Mouse (Mus musculus): ENCODE results near the gene Phpt1. TPM values are rescaled to one million over a fixed set of nuclear protein-coding genes. Genes with fewer than 3 reads are reported as not detected.

Gene Phpt1
- 278 and 287 TPM in 2 replicates for polyA plus RNA-seq (2014; fragmentation: Nextera tagmentation; extraction: Ambion mirVana)

DNA sequence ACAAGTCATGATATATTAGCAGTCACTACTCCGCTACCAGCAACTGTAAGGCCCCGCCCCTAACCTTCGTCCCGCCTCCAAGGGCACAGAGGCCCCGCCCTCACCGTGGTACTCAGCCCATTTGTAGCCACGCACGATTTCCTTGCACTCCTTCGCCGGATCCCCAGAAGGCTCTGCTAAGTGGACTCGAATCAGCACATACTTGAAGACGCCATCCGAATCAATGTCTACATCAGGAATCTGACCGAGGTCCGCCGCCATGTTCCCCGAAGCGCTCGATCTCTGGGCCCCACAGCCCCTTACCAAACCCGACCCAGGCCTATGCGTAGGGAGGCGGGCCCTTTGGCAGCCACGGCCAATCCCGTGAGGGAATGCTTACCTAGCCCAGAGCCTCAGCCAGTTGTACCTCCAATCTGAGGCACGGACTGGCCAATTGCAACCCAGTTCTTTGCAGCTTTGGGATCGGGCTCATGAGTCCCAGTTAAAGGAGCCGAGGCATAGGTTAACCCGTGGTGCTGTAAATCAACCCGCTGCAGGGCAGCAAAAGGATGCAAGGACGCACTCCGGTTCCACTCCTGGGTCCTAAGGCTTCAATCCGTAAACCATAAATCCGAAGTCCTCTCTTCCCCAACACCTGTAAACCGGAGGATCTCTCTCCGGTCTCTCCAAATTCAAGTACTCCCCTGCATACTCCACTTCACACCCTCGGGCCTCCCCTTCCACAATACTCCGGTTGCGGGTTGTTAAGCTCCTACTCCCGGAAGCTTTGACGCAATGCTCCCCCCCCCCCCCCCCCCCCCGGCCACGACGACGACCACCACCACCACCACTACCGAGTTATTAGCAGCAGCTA is at the start of gene Phpt1, which contains the start of gene Mamdc4:
TSS of gene Phpt1 (minus strand) at position 646 of the 853 bp plus-strand sequence.
TSS of gene Mamdc4 (minus strand) at position 267 of the 853 bp plus-strand sequence.
- Histone ChIP-seq H3K9ac (ENCODE audit: low read length) (peak within 1 kb of the TSS; percentile 62), H3K4me2 (ENCODE audit: low read length) (peak within 1 kb of the TSS; percentile 85), H3K27me3 (replicated peaks; ENCODE audit: control insufficient read depth, insufficient read depth, low read length) (peaks cover 38% of the 10 kb centered on the region), H3K36me3 (ENCODE audit: control insufficient read depth, insufficient read depth, low read length) (peaks cover 8% of the 10 kb centered on the region), H3K9me3 (ENCODE audit: control insufficient read depth, low read length) (no peaks in the 10 kb centered on the region), H3K27ac (ENCODE audit: low read depth) (peak within 1 kb of the TSS; percentile 81), H3K4me1 (replicated peaks; ENCODE audit: control insufficient read depth, insufficient read depth, low read length) (peaks cover 33% of the 10 kb centered on the region), H3K4me3 (ENCODE audit: low read depth, low read length) (peak within 1 kb of the TSS; percentile 58)
- under 1% methylated on average over 44 of the region's 45 CpGs for WGBS
- ATAC-seq (replicated peaks; ENCODE audit: low FRiP score, low TSS enrichment, low read depth) (peak; percentile 94), DNase-seq (ENCODE audit: low spot score) (peak; percentile 99)

- Histone ChIP-seq H3K36me3 (ENCODE audit: control insufficient read depth, insufficient read depth, low read length) (no peaks in the 10 kb centered on the region), H3K27me3 (replicated peaks; ENCODE audit: control insufficient read depth, insufficient read depth, low read length) (peaks cover 19% of the 10 kb centered on the region), H3K4me2 (ENCODE audit: low read length) (peak within 1 kb of the TSS; percentile 87), H3K4me3 (ENCODE audit: low read depth, low read length) (peak within 1 kb of the TSS; percentile 50), H3K9ac (ENCODE audit: low read length) (peak within 1 kb of the TSS; percentile 49), H3K9me3 (ENCODE audit: control insufficient read depth, low read length) (no peaks in the 10 kb centered on the region), H3K4me1 (replicated peaks; ENCODE audit: control insufficient read depth, insufficient read depth, low read length) (0 out of 2 replicates have a peak, but pooled peaks cover 8% of the 10 kb centered on the region), H3K27ac (ENCODE audit: low read depth) (peak within 1 kb of the TSS; percentile 47; the same call in 1 of the 2 replicates)
- ATAC-seq (replicated peaks; ENCODE audit: low FRiP score, low TSS enrichment, low read depth) (peak; percentile 94), DNase-seq (ENCODE audit: low spot score) (peak; percentile 88)
- 6% methylated on average over 34 of the region's 34 CpGs for WGBS
These were observed 46.5 kb upstream of the Phpt1 start, which contains the start of gene Tmem141 for GRCm38 (mm10) chr2:25621229-25622200. Tmem141 (minus strand) TSS chr2:25622005.

DNA sequence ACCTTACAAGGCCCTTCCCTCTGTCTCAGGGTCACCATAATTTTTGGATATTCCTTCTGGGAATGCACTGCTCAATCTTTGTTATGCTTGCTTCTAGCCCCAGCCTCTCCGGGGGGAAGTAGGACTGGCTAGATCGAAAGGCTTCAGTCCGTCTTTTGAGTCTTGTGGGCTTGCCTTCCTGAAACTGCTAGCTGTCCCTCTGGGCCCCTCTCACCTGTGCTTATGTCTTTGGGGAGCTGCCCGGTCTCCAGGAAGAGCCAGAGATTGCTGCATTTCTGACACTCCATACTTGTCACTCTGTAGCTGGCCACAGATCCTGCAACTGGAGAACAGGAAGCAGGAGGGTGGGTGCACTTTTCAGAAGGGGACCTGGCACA is 45.8 kb upstream of the Phpt1 start:
- no peak overlapping the region for H3K4me3 ChIP-seq (ENCODE audit: low read depth, low read length)
- peak overlapping the region; percentile 87; the same call in 1 of the 2 replicates for H3K4me2 ChIP-seq (ENCODE audit: low read length)
- H3K27me3 ChIP-seq (replicated peaks; ENCODE audit: control insufficient read depth, insufficient read depth, low read length): peaks cover 26% of the 10 kb centered on the region
- H3K9ac ChIP-seq (ENCODE audit: low read length): no peak overlapping the region
- H3K4me1 ChIP-seq (replicated peaks; ENCODE audit: control insufficient read depth, insufficient read depth, low read length): 0 out of 2 replicates have a peak, but pooled peaks cover 10% of the 10 kb centered on the region
- H3K27ac ChIP-seq (ENCODE audit: low read depth): no peak overlapping the region
- H3K9me3 ChIP-seq (ENCODE audit: control insufficient read depth, low read length): no peaks in the 10 kb centered on the region
- ATAC-seq (replicated peaks; ENCODE audit: low FRiP score, low TSS enrichment, low read depth) (no peak), DNase-seq (ENCODE audit: low spot score) (no peak)
- H3K36me3 ChIP-seq (ENCODE audit: control insufficient read depth, insufficient read depth, low read length): no peaks in the 10 kb centered on the region
- 87% methylated on average over 4 of the region's 4 CpGs for WGBS

GRCm38 (mm10) chr2:25620386-25620785 is 45.4 kb upstream of the Phpt1 start:
- no peak for ATAC-seq (replicated peaks; ENCODE audit: low FRiP score, low TSS enrichment, low read depth)
- 78% methylated on average over 6 of the region's 6 CpGs for WGBS
- no peak overlapping the region for H3K4me3 ChIP-seq (ENCODE audit: low read depth, low read length)
- no peak overlapping the region for H3K9ac ChIP-seq (ENCODE audit: low read length)
- H3K27ac ChIP-seq (ENCODE audit: low read depth): no peak overlapping the region
- no peak for DNase-seq (ENCODE audit: low spot score)
- 0 out of 2 replicates have a peak, but pooled peaks cover 10% of the 10 kb centered on the region for H3K4me1 ChIP-seq (replicated peaks; ENCODE audit: control insufficient read depth, insufficient read depth, low read length)
- H3K9me3 ChIP-seq (ENCODE audit: control insufficient read depth, low read length): no peaks in the 10 kb centered on the region
- H3K27me3 ChIP-seq (replicated peaks; ENCODE audit: control insufficient read depth, insufficient read depth, low read length): peaks cover 30% of the 10 kb centered on the region
- H3K4me2 ChIP-seq (ENCODE audit: low read length): no peak overlapping the region
- H3K36me3 ChIP-seq (ENCODE audit: control insufficient read depth, insufficient read depth, low read length): no peaks in the 10 kb centered on the region

DNA sequence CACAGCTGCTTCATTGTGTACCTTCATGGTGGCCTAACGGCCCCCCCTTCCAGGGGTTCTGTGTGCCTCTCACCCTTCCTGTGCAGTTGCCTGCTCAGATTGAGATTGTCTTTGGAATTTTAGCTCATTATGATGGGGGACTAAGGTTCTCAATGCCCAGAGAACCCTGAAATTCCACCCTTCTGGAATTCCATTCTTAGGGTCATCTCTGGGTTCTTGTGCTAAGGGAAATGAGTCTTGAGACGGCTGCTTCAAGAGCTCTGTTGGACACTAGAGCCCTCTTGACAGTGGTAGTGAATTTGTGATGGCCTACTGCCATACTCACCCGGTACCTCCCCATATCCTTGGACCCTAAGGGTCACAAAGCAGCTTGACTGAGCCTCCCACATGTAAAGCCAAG is 42.6 kb upstream of the Phpt1 start, which contains the start of gene Ccdc183:
TSS of gene Ccdc183 (minus strand) at position 101 of the 400 bp plus-strand sequence.
- H3K4me3 ChIP-seq (ENCODE audit: low read depth, low read length): no peak within 1 kb of the TSS
- H3K4me2 ChIP-seq (ENCODE audit: low read length): peak within 1 kb of the TSS; percentile 42; the same call in 1 of the 2 replicates

GRCm38 (mm10) chr2:25616398-25616797 is 41.4 kb upstream of the Phpt1 start:
- Histone ChIP-seq H3K27me3 (replicated peaks; ENCODE audit: control insufficient read depth, insufficient read depth, low read length) (peaks cover 50% of the 10 kb centered on the region), H3K4me2 (ENCODE audit: low read length) (peak overlapping the region; percentile 42), H3K4me3 (ENCODE audit: low read depth, low read length) (0 out of 2 replicates have a peak overlapping the region, but pooled peaks have one; percentile 1), H3K36me3 (ENCODE audit: control insufficient read depth, insufficient read depth, low read length) (no peaks in the 10 kb centered on the region), H3K9me3 (ENCODE audit: control insufficient read depth, low read length) (no peaks in the 10 kb centered on the region), H3K4me1 (replicated peaks; ENCODE audit: control insufficient read depth, insufficient read depth, low read length) (0 out of 2 replicates have a peak, but pooled peaks cover 9% of the 10 kb centered on the region), H3K27ac (ENCODE audit: low read depth) (no peak overlapping the region), H3K9ac (ENCODE audit: low read length) (no peak overlapping the region)
- WGBS: 22% methylated on average over 22 of the region's 22 CpGs
- DNase-seq (ENCODE audit: low spot score) (peak; percentile 57), ATAC-seq (replicated peaks; ENCODE audit: low FRiP score, low TSS enrichment, low read depth) (no peak)

More for the DNA sequence above, 42.6 kb upstream of the Phpt1 start, which contains the start of gene Ccdc183:
- no peak for DNase-seq (ENCODE audit: low spot score)
- 0 out of 2 replicates have a peak, but pooled peaks cover 10% of the 10 kb centered on the region for H3K4me1 ChIP-seq (replicated peaks; ENCODE audit: control insufficient read depth, insufficient read depth, low read length)
- WGBS: 88% methylated on average over 3 of the region's 3 CpGs
- H3K9ac ChIP-seq (ENCODE audit: low read length): no peak within 1 kb of the TSS
- peaks cover 47% of the 10 kb centered on the region for H3K27me3 ChIP-seq (replicated peaks; ENCODE audit: control insufficient read depth, insufficient read depth, low read length)
- H3K9me3 ChIP-seq (ENCODE audit: control insufficient read depth, low read length): no peaks in the 10 kb centered on the region
- ATAC-seq (replicated peaks; ENCODE audit: low FRiP score, low TSS enrichment, low read depth): no peak
- no peak within 1 kb of the TSS for H3K27ac ChIP-seq (ENCODE audit: low read depth)
- no peaks in the 10 kb centered on the region for H3K36me3 ChIP-seq (ENCODE audit: control insufficient read depth, insufficient read depth, low read length)

GRCm38 (mm10) chr2:25608671-25609070 is 33.6 kb upstream of the Phpt1 start:
- peak overlapping the region; percentile 86 for H3K4me2 ChIP-seq (ENCODE audit: low read length)
- peak overlapping the region; percentile 94 for H3K4me3 ChIP-seq (ENCODE audit: low read depth, low read length)
- DNase-seq (ENCODE audit: low spot score): no peak
- H3K9ac ChIP-seq (ENCODE audit: low read length): peak overlapping the region; percentile 95; the same call in 1 of the 2 replicates
- 0 out of 2 replicates have a peak, but pooled peaks cover 5% of the 10 kb centered on the region for H3K27me3 ChIP-seq (replicated peaks; ENCODE audit: control insufficient read depth, insufficient read depth, low read length)
- peak; percentile 13; the same call in 1 of the 2 replicates for ATAC-seq (replicated peaks; ENCODE audit: low FRiP score, low TSS enrichment, low read depth)
- no peaks in the 10 kb centered on the region for H3K9me3 ChIP-seq (ENCODE audit: control insufficient read depth, low read length)
- WGBS: 52% methylated on average over 10 of the region's 10 CpGs
- peak overlapping the region; percentile 95; the same call in 1 of the 2 replicates for H3K27ac ChIP-seq (ENCODE audit: low read depth)
- peaks cover 17% of the 10 kb centered on the region for H3K4me1 ChIP-seq (replicated peaks; ENCODE audit: control insufficient read depth, insufficient read depth, low read length)
- H3K36me3 ChIP-seq (ENCODE audit: control insufficient read depth, insufficient read depth, low read length): peaks cover 5% of the 10 kb centered on the region; the same call in 1 of the 2 replicates

Data from intestine, embryonic 14.5 days (tissue).